Mouse (Mus musculus) hindbrain, embryonic 11.5 days (tissue): ENCODE results near the gene Polr1e. TPM values are rescaled to one million over a fixed set of nuclear protein-coding genes. Genes with fewer than 3 reads are reported as not detected.
"Not testable (repeated sequence)": the region's sequence is repeated elsewhere in the genome, so short reads cannot be mapped to it uniquely, and the experiment has no call there.

Experiments
- ATAC-seq: fragments of 200-750 bp; cut with Nextera tagmentation; 2 replicates; pipeline ENCODE4 v1.8.0; 2017; ENCODE audit warnings: mild to moderate bottlenecking, moderate TSS enrichment, moderate library complexity; ENCODE audit not compliant: low FRiP score
- DNase-seq: peaks from one replicate; pipeline ENCODE4 v3.0.0-alpha.2; 2015; ENCODE audit warnings: low spot score
- H3K27ac ChIP-seq: fragments of 300-500 bp; sonication (generic); 2 replicates; pipeline ENCODE4 v1.5.1; 2014; ENCODE audit warnings: mild to moderate bottlenecking, low read depth, low read length
- H3K27me3 ChIP-seq: fragments of 300-500 bp; sonication (generic); 2 replicates; pipeline ENCODE4 v1.6.1; 2014; ENCODE audit warnings: mild to moderate bottlenecking, low read length, moderate library complexity, mixed read lengths; ENCODE audit not compliant: control insufficient read depth, insufficient read depth
- H3K36me3 ChIP-seq: fragments of 300-500 bp; sonication (generic); 2 replicates; pipeline ENCODE4 v1.6.1; 2014; ENCODE audit warnings: mild to moderate bottlenecking, low read length, moderate library complexity, mixed read lengths; ENCODE audit not compliant: control insufficient read depth, insufficient read depth
- H3K4me1 ChIP-seq: fragments of 300-500 bp; sonication (generic); replicated peaks from 2 replicates; pipeline ENCODE4 v1.6.1; 2014; ENCODE audit warnings: low read length, mixed read lengths; ENCODE audit not compliant: control insufficient read depth, insufficient read depth
- H3K4me2 ChIP-seq: fragments of 300-500 bp; sonication (generic); replicated peaks from 2 replicates; pipeline ENCODE4 v1.6.1; 2014; ENCODE audit warnings: mild to moderate bottlenecking, low read depth, low read length
- H3K4me3 ChIP-seq: fragments of 300-500 bp; sonication (generic); 2 replicates; pipeline ENCODE4 v1.5.1; 2014; ENCODE audit warnings: low read depth, low read length
- H3K9ac ChIP-seq: fragments of 300-500 bp; sonication (generic); 2 replicates; pipeline ENCODE4 v1.6.1; 2014; ENCODE audit warnings: low read depth, low read length
- H3K9me3 ChIP-seq: fragments of 300-500 bp; sonication (generic); 2 replicates; pipeline ENCODE4 v1.6.1; 2016; ENCODE audit warnings: low read length; ENCODE audit not compliant: control insufficient read depth
- WGBS: fragments of 180-500 bp; shearing (Covaris S2); extraction: QIAGEN DNeasy Blood & Tissue Kit; methylation state at CpG from one replicate; pipeline ENCODE4 v1.1.7; 2014; 5-methylcytosine and 5-hydroxymethylcytosine counted together
- polyA plus RNA-seq: library from polyadenylated mRNA; unstranded; fragments of >200 nt; fragmentation: Nextera tagmentation; extraction: Ambion mirVana; gene quantifications from 2 replicates; pipeline ENCODE4 v1.2.1, GENCODE M21; 2014

Gene Polr1e
- polyA plus RNA-seq, 1 experiment from 2014 or later, result 61.7 TPM

DNA sequence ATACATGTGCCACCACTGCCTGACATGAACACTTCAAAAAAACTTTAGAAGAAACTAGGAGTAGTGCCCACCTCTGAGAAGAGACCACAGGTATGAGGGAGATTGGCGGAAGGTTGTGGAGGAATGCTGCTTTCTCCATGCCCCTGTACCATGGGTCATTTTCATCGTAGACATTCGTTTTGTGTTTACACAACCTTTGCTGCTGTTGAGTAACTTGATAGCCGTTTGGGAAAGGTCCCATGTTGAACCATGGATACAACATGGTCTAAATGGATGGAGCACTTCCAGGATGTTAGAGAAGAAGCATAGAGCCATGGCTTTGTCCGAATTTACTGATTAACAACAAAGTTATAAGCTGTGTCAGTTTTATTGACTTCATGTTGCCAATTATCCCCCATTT lies 40.2 kb upstream of the Polr1e start:
- H3K9ac ChIP-seq, result no peak overlapping the region
- no peaks in the 10 kb centered on the region for H3K36me3 ChIP-seq
- no peak overlapping the region for H3K4me2 ChIP-seq
- no peaks in the 10 kb centered on the region for H3K9me3 ChIP-seq
- no peak overlapping the region for H3K27ac ChIP-seq
- ATAC-seq (no peak), DNase-seq (no peak)
- WGBS, result 76% methylated on average over 5 of the region's 5 CpGs
- no peak overlapping the region for H3K4me3 ChIP-seq
- H3K27me3 ChIP-seq, result no peaks in the 10 kb centered on the region
- peaks cover 2% of the 10 kb centered on the region; the same call in 1 of the 2 replicates for H3K4me1 ChIP-seq

DNA sequence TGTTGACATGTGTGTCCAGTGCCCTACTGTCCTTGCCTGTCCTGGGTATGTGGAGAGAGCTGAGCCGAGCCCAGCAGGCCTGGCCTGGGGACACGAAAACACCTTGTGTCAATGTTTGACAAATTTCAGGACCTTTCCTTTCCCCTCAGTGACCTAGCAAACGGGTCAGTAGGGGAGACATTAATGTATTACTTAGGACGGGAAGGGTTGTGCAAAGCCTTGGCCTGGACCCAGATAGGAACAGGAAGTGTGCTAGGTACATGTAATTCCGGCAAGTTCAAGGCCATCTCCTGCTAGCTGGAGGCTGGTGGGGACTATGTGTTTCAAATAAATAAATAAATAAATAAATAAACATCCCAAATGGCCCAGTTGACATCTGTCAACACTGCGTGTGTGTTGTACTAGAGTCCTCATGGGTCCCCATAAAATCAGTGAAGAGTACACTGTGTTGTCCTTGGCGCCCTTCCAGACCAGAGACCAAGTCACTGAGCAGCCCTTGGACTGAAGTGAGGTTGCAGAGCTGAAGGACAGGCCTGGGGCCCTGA lies 38.5 kb upstream of the Polr1e start:
- H3K36me3 ChIP-seq, result no peaks in the 10 kb centered on the region
- H3K9ac ChIP-seq, result no peak overlapping the region
- no peak for DNase-seq
- H3K27ac ChIP-seq, result no peak overlapping the region
- H3K4me2 ChIP-seq, result no peak overlapping the region
- no peaks in the 10 kb centered on the region for H3K9me3 ChIP-seq
- H3K4me1 ChIP-seq, result peaks cover 2% of the 10 kb centered on the region; the same call in 1 of the 2 replicates
- no peaks in the 10 kb centered on the region for H3K27me3 ChIP-seq
- H3K4me3 ChIP-seq, result no peak overlapping the region
- 80% methylated on average over 7 of the region's 7 CpGs for WGBS
- no peak for ATAC-seq

- peak within 1 kb of the TSS; percentile 58; the same call in 1 of the 2 replicates for H3K27ac ChIP-seq
- ATAC-seq, result peak; percentile 92
- 0% methylated on average over 32 of the region's 40 CpGs for WGBS
These were observed 37.0 kb upstream of the Polr1e start, which contains the start of gene Grhpr for GRCm38 (mm10) chr4:44981280-44981973. Gene Grhpr, plus strand, starts transcription at chr4:44981395.

DNA sequence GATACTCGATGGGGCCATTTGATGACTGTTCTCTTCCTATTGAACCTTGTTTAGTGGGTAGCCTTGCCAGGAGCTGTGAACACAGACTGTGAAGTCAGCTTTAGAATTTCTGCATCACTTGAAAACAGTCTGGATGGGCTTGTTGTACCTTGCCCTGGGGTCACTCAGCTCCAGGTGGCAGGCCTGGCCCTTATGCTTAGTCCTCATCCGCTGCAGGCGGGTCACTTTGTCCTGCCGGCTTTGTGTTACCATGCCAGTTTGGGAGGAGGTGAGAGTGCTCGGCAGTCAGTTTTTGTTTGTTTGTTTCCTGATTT lies 36.5 kb upstream of the Polr1e start:
- WGBS, result 26% methylated on average over 5 of the region's 5 CpGs
- Histone ChIP-seq H3K9me3 (no peaks in the 10 kb centered on the region), H3K36me3 (no peaks in the 10 kb centered on the region), H3K9ac (peak overlapping the region; percentile 74), H3K4me3 (peak overlapping the region; percentile 63), H3K27me3 (no peaks in the 10 kb centered on the region), H3K27ac (no peak overlapping the region), H3K4me1 (peaks cover 2% of the 10 kb centered on the region; the same call in 1 of the 2 replicates), H3K4me2 (peak overlapping the region; percentile 94)
- no peak for DNase-seq
- ATAC-seq, result no peak

More at GRCm38 (mm10) chr4:44981280-44981973, 37.0 kb upstream of the Polr1e start, which contains the start of gene Grhpr:
- H3K9me3 ChIP-seq, result no peaks in the 10 kb centered on the region
- peak within 1 kb of the TSS; percentile 74 for H3K9ac ChIP-seq
- H3K4me3 ChIP-seq, result peak within 1 kb of the TSS; percentile 63
- no peaks in the 10 kb centered on the region for H3K36me3 ChIP-seq
- peak; percentile 91 for DNase-seq
- H3K4me1 ChIP-seq, result peaks cover 2% of the 10 kb centered on the region; the same call in 1 of the 2 replicates
- peak within 1 kb of the TSS; percentile 94 for H3K4me2 ChIP-seq
- no peaks in the 10 kb centered on the region for H3K27me3 ChIP-seq

GRCm38 (mm10) chr4:44982440-44983130 lies 35.8 kb upstream of the Polr1e start:
- WGBS, result 73% methylated on average over 11 of the region's 11 CpGs
- H3K9me3 ChIP-seq, result no peaks in the 10 kb centered on the region
- H3K4me3 ChIP-seq, result no peak overlapping the region
- H3K4me1 ChIP-seq, result peaks cover 2% of the 10 kb centered on the region; the same call in 1 of the 2 replicates
- no peaks in the 10 kb centered on the region for H3K36me3 ChIP-seq
- H3K9ac ChIP-seq, result no peak overlapping the region
- H3K4me2 ChIP-seq, result no peak overlapping the region
- no peak for DNase-seq
- ATAC-seq, result no peak
- no peaks in the 10 kb centered on the region for H3K27me3 ChIP-seq
- H3K27ac ChIP-seq, result no peak overlapping the region

- Histone ChIP-seq H3K4me3 (no peak overlapping the region), H3K27me3 (no peaks in the 10 kb centered on the region), H3K4me2 (no peak overlapping the region), H3K4me1 (peaks cover 2% of the 10 kb centered on the region; the same call in 1 of the 2 replicates), H3K27ac (no peak overlapping the region), H3K9me3 (no peaks in the 10 kb centered on the region), H3K36me3 (no peaks in the 10 kb centered on the region), H3K9ac (no peak overlapping the region)
- 90% methylated on average over 10 of the region's 10 CpGs for WGBS
- no peak for ATAC-seq
- no peak for DNase-seq
These were observed 35.1 kb upstream of the Polr1e start for GRCm38 (mm10) chr4:44983131-44983740.

DNA sequence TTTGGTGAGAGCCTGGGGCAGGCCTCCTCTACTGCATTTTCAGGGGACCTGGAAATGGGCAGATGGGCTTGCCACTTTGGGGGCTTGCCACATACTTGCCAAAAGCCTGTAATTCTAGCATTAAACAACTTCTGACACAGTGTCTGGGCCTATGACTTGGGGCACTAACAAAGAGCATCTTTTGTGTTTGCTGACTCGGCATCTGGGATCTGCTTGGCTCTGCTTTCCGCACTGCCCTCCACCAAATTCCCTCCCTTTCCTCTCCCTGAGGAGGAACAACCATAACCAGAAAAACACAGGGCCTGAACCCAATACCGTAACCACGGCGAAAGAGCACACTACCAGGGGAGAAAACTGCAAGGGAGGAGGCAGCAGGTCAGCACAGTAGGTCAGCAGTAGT lies 27.8 kb upstream of the Polr1e start:
- WGBS, result 96% methylated on average over 5 of the region's 5 CpGs
- DNase-seq (no peak), ATAC-seq (no peak)
- Histone ChIP-seq H3K4me3 (no peak overlapping the region), H3K27me3 (no peaks in the 10 kb centered on the region), H3K27ac (no peak overlapping the region), H3K4me1 (no peaks in the 10 kb centered on the region), H3K36me3 (0 out of 2 replicates have a peak, but pooled peaks cover 2% of the 10 kb centered on the region), H3K9ac (no peak overlapping the region), H3K9me3 (no peaks in the 10 kb centered on the region), H3K4me2 (no peak overlapping the region)

DNA sequence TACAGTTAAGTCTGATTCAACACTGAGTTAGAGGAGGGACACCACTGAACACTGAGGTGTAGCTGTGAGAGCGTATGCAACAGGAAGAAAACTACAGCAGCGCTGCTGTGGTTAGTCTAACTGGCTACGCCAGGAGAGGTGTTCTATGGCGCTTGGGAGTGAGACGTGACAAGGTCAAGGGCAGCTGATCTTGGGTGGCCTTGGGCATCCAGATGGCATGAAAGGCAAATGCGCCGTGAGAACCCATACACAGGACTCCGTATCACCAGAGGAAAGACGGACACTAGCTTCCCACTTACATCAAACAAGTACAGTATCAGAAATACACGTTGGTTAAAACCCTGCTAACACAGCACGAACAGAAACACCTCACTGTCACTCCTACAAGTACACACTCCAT lies 26.1 kb upstream of the Polr1e start:
- not testable (repeated sequence) for H3K36me3 ChIP-seq, H3K9me3 ChIP-seq, H3K27ac ChIP-seq, H3K27me3 ChIP-seq, H3K4me1 ChIP-seq, DNase-seq, H3K9ac ChIP-seq, H3K4me2 ChIP-seq, H3K4me3 ChIP-seq, ATAC-seq
- WGBS, result 94% methylated on average over 11 of the region's 11 CpGs
